Mouse (Mus musculus): ENCODE measurements at regions not wholly inside any gene's neighbourhood (a gene's known extent, or its start where the extent isn't known, plus 50 kb on each side); places are given as distances from the start of the nearest gene placed in this dataset.

- TF ChIP-seq CTCF (conservative IDR thresholded peaks at IDR 0.05; ENCODE audit: low read length) = peak; percentile 70
- TF ChIP-seq POU5F1 (IDR thresholded peaks at IDR 0.05; ENCODE audit: borderline replicate concordance, low read length) = no peak
Measured at GRCm38 (mm10) chr5:111667901-111668300, 65.8 kb upstream of the Gm26897 start.
